Mouse (Mus musculus): Measurements from ENCODE around the gene Odr4.

Odr4 gene

DNA sequence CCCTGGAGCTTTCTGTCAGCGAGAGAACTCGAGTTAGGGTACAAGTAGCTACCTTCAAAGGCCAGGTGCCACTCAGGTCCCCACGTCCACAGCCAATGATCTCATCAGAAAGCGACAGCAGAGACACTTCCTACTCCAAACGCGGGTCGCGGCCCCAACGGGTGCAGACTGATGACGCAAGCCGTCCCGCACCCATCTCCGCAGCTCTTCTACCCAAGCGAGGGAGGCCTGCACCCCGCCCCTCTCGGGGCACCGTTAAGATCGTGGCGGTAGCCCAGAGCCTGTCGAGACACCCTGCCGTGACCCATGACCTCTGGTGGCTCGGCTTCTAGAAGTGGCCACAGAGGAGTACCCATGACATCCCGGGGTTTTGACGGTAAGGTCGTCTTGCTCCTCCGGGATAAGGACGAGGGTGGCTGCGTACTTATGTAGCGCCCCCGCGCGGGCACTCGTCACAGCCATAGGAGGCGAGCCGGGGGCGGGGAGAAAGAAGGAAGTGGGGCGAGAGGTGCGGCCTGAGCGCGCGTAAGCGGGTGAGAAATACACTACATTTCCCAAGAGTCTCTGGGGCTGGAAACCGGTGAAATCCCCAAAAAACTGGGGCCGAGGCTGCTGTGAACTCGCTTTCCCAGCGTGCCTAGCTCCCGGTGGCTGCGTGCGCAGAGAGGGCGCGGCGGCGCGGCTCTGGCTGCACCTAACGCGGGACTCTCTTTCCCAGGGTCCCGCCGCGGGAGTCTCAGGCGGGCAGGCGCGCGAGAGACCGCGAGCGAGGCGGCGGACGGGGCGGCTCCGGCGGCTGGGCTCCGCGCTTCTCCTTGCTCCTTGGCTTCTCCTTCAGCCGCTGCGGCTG, at the start of gene Odr4, which contains the start of gene Tpr:
Gene Odr4 (minus strand): TSS at position 443 of the 850 bp plus-strand sequence.
Gene Tpr (plus strand): TSS at position 201 of the 850 bp plus-strand sequence.
- peak; percentile 98 for DNase-seq

- no peak for DNase-seq
These were observed 48.9 kb upstream of the Odr4 start for GRCm38 (mm10) chr1:150441731-150442130.

GRCm38 (mm10) chr1:150438641-150439040, 45.8 kb upstream of the Odr4 start:
- no peak for DNase-seq

DNA sequence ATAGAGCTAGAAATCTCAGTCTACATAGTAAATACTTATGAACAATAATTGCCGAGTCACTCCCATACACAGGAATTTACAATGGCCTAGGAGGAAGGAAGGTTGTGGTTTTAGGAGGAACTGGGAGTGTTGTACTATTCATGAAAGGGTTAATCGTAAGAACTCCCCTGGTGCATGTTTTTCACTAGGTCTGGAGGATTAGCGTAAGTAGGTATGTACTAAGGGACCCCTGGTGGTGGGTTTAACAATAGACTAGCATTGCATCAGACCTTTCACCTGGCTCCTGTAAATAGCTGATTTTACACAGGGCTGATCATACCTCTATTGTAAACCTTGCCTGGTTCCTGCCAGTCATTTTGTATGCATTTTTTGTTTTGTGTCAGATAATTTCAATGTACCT, 33.3 kb upstream of the Odr4 start:
- DNase-seq: no peak

- DNase-seq: no peak
These were observed 32.8 kb upstream of the Odr4 start for GRCm38 (mm10) chr1:150425665-150426064.

DNA sequence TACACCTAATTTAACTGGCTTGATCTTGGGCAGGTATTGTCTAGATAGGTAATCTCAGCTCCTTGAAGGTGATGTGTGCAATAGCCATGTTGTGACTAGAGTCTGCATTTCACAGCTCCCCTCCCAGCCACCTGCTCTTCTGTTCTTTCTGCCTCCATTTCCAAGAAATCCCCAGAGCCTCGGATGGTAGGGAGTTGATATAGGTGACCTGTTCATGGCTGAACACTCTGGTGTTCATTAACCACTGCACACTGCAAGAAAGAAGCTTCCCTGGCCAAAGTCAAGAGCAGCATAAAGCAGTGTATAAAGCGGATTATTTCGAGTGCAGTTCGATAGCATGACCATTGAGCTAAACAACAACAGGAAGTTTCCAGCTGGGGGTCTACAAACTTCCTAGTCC, 25.5 kb upstream of the Odr4 start:
- DNase-seq: no peak

- no peak for DNase-seq
These were observed 23.1 kb upstream of the Odr4 start for GRCm38 (mm10) chr1:150416006-150416405.

DNA sequence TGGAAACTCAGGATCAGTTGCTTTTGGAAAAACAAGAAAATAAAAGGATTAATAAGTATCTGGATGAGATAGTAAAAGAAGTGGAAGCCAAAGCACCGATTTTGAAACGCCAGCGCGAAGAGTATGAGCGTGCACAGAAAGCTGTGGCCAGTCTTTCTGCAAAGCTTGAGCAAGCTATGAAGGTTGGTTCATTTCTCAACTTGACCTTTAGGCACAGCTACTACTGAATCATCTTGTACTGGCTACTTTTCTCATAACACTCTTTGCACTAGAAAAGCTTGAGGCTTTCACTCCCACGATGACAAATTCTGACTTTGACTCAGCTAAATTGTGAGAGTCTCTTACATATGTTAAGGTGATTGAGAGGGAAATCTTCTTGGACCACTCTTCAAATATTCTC, 17.1 kb upstream of the Odr4 start:
- no peak for DNase-seq

- no peak for DNase-seq
These were observed 14.4 kb upstream of the Odr4 start for GRCm38 (mm10) chr1:150407285-150407684.

GRCm38 (mm10) chr1:150404555-150404954, 11.7 kb upstream of the Odr4 start:
- no peak for DNase-seq

- no peak for DNase-seq
These were observed 11.0 kb upstream of the Odr4 start for GRCm38 (mm10) chr1:150403914-150404313.

DNA sequence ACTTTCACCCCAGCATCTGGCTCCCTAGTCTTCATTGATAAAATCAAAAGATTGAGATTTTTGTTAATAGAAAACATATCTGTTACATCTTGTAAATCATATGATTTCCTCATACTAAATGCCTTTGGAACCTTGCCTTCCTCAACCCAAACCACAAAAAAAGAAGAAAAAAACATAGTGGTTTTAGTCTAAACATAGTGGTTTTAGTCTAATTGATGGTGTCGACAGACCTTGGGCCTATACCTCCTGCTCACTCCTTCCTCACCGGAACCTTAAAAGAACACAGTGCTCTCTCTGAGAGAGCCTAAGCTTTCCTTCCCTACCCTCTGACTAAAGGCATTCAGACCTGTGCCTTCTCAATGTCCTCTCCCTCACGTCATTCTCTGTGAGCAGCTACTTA, 3.1 kb upstream of the Odr4 start:
- no peak for DNase-seq

DNA sequence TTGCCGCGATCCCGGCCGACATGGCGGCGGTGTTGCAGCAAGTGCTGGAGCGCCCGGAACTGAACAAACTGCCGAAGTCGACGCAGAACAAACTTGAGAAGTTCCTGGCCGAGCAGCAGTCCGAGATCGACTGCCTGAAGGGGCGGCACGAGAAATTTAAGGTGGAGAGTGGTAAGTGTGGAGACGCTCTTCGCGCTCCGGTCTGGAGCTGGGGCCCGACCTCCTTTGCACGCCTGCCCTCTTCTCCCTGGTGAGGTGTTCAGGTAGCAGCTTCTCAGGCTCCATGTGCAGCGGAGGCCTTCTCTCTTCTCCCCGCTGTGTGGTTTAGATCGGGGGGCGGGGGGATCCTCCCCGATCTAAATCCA, 590 bp upstream of the Odr4 start:
- no peak for DNase-seq

DNA sequence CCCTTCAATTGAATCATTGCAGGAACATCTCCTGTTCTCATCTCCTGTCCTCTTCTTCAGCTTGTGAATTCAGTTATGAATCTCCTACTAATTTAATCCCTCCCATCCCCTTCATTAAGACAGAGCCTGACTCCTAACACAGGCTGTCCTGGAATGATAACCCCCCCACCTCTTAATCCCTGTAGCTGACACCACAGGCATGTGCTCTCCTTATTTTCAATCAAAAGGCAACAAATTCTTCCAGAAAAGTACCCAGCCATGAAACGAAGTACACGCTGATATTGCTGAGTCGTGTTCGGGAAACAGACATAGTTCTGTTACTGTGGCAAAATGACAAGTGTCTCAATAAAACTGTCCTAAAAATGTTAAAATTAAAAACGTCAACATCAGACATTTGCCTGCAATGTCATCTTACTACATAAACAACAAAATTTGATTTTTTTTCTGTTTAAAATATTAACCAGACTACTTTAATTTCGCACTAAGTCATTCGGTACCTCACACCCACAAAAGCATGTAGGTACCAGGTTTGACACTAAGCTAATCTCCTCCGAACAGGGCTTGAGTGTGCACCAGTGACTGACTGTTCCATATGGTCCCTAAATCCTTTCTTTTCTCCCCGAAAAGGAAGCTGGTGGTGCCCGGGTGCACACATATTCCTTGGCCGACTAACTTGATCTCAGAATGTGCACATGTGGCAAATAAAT, 796 bp downstream of the Odr4 start:
- no peak for DNase-seq

DNA sequence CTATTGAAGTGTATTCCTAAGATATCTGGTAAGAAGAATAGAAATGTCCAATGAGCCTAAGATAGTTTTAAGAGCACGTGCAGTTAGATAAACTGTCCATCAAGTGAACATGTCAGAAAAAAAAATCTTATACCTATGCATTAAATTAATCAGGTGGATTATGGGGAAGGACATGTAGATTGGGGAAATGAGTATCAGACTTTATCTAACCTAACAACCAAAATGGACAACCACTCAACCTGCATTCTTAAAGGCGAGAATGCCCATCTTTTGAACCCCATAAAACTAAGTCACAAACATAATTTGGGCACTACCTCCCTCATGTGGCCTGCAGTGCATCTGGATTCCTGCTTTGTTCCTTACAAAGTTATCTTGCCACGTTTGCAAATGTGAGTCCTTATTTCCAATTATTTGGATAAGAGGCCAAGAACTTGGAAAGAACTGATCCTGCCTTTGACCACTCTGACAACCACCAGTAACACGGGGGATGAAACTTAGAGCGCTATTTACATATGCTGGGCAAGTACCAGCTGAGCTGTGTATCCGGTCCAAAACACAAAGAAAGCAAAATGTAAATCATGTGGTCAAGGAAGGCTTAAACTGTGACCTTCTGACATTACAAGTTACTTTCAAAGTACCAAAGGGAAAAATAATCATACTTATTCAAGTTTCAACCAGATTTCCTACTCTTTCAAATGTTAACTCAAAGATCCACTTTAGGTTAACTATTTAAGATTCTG, 3.3 kb downstream of the Odr4 start:
- no peak for DNase-seq

DNA sequence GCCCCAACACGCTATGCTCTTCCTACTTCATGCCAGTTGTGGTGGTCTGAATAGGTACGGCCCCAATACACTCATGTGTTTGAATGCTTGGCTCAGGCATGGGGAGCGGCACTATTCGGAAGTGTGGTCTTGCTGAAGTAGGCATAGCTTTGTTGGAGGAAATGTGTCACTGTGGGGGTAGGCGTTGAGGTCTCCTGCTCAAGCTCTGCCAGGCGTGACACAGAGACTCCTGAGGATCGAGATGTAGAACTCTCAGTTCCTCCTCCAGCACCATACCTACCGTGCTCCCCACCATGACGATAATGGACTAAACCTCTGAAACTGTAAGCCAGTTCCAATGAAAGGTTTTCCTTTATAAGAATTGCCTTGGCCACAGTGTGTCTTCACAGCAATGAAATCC, 5.3 kb downstream of the Odr4 start:
- no peak for DNase-seq

DNA sequence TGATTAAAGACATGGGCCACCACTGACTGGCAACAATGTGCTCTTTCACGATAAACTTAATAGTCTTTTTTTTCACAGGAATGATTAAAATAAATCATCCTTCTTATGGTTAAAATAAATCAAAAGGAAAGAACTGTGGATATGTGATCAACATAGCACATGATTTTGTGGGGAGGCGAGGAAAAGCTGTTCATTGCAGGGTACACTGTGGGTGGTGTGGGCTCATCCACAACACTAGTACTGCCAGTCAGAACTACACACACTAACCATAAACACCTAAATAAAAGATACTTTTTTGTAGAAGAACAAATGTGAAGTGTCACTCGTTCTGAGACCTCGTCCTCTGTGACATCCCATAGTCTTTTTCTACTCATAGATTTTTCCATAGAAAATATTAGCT, 8.7 kb downstream of the Odr4 start:
- no peak for DNase-seq

DNA sequence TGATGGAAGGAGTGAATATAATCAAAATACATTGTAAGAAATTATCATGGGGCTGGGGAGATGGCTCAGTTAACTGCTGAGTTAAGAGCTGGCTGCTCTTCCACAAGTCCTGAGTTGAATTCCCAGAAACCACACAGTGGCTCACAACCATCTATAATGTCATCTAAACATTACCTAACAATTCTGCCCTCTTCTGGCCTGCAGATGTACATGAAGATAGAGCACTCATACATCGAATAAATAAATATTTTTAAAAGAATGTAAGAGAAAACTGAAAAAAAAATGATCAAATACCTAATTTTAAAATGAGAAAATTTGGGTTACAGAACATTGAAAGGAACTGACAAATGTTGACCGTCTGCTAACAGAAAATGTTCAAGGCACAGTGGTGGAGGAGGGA, 18.6 kb downstream of the Odr4 start:
- DNase-seq: no peak

- DNase-seq: no peak
These were observed 20.0 kb downstream of the Odr4 start for GRCm38 (mm10) chr1:150372895-150373294.

- no peak for DNase-seq
These were observed 32.0 kb downstream of the Odr4 start for GRCm38 (mm10) chr1:150360864-150361263.

GRCm38 (mm10) chr1:150335111-150335510, 57.8 kb downstream of the Odr4 start:
- DNase-seq: no peak

DNA sequence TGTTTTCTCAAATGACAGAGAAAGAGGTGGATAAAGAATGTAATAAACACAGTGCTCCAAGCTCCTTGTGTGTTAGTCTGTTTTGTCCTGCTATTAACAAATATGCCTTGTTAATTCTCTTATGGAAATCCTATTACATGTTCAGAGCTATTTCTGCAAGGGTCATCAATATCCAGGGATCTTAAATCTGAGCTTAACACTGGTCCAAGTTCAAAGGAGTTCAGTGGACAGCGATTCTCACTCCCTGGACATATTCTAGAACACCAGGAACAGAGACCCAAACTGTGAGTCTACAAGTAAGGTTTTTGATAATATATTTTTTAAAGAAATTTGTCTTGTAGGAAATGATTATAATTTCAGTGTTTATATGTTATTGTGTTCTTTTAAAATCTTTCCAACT, 73.7 kb downstream of the Odr4 start, which contains the start of gene Pdc:
Gene Pdc (plus strand): TSS at position 213 of the 400 bp plus-strand sequence.
- DNase-seq: no peak
